Mouse (Mus musculus): ENCODE results near the gene Trim69.
A peak's percentile ranks its signal among the peaks of the same experiment; 100 is the strongest.
"Not testable (repeated sequence)": the region's sequence is repeated elsewhere in the genome, so short reads cannot be mapped to it uniquely, and the experiment has no call there.

Gene Trim69

GRCm38 (mm10) chr2:122210534-122211228 is 50.2 kb downstream of the Trim69 start:
- no peak for DNase-seq (ENCODE audit: low spot score)

GRCm38 (mm10) chr2:122217075-122217474 is 56.6 kb downstream of the Trim69 start:
- not testable (repeated sequence) for DNase-seq (ENCODE audit: low spot score)

- no peak for DNase-seq (ENCODE audit: low spot score)
Measured at GRCm38 (mm10) chr2:122218234-122218633, 57.7 kb downstream of the Trim69 start.

GRCm38 (mm10) chr2:122221378-122221777 is 60.9 kb downstream of the Trim69 start:
- DNase-seq (ENCODE audit: low spot score): no peak

- peak; percentile 18 for DNase-seq (ENCODE audit: low spot score)
Measured at GRCm38 (mm10) chr2:122221798-122222197, 61.3 kb downstream of the Trim69 start.

- no peak for DNase-seq (ENCODE audit: low spot score)
Measured at GRCm38 (mm10) chr2:122222272-122222671, 61.8 kb downstream of the Trim69 start.

- no peak for DNase-seq (ENCODE audit: low spot score)
Measured at GRCm38 (mm10) chr2:122223654-122224053, 63.2 kb downstream of the Trim69 start.

All from MN1 (cell line).